Mouse (Mus musculus): Measurements from ENCODE around the gene Tmem144. TPM values are rescaled to one million over a fixed set of nuclear protein-coding genes. Genes with fewer than 3 reads are reported as not detected.

Gene Tmem144
- polyA plus RNA-seq (2015; fragmentation: Nextera tagmentation; extraction: Ambion mirVana) = 0.87 and 0.96 TPM in 2 replicates

DNA sequence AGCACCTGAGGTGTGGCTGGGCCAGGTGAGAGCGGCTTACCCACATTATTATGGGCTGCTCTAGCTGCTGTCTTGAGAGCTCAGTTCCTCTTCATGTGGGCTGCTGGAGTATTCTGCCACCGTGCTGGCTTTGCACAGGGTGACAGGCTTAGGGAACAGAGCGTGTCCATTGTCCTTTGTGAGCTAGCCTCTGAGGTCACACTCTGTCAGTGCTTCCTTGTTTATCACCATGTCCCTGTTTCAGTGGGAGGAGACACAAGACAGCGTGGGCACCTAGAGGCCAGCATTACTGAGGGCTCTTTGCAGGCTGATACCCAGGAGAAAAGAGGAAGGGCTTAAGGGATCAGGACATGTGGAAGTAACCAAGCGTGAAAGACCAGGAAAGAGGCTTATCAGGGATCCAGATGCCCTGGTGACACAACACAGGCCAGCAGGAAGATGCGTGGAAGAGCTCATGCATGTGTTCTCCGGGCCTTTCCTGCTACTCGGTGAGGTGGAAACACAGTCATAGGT is at the start of gene Tmem144:
TSS of gene Tmem144 (minus strand) at position 120 of the 513 bp plus-strand sequence.
- H3K4me3 ChIP-seq = no peak within 1 kb of the TSS
- H3K4me1 ChIP-seq = no peaks in the 10 kb centered on the region
- no peaks in the 10 kb centered on the region for H3K27me3 ChIP-seq (replicated peaks)
- WGBS = 17% methylated on average over 8 of the region's 8 CpGs
- H3K9ac ChIP-seq = no peak within 1 kb of the TSS
- H3K36me3 ChIP-seq (replicated peaks) = no peaks in the 10 kb centered on the region
- H3K9me3 ChIP-seq = no peaks in the 10 kb centered on the region
- H3K4me2 ChIP-seq = no peak within 1 kb of the TSS
- no peak within 1 kb of the TSS for H3K27ac ChIP-seq
- 0 out of 2 replicates have a peak, but pooled peaks have one; percentile 21 for ATAC-seq (replicated peaks)

DNA sequence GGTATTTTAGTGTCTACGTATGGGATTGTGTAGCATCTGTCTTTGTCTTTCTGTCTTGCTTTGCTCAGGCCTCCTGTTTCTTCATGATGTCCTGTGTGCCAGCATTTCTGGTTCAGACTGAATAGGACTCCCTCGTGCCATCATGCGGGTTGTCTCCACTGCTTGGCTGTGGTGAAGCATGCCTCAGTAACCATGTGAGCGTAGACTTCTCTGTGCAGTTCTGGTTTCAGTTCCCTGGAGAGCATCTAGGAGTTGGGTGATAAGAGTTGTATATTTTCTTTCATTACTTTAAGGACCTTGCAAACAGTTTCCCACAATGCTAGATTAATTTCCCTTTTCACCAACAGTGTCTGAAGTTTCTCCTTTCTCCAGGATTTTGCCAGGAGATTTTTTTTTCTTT is 49.2 kb upstream of the Tmem144 start:
- no peaks in the 10 kb centered on the region for H3K27me3 ChIP-seq (replicated peaks)
- H3K4me3 ChIP-seq = no peak overlapping the region
- ATAC-seq (replicated peaks) = no peak
- H3K9ac ChIP-seq = no peak overlapping the region
- H3K4me2 ChIP-seq = no peak overlapping the region
- no peaks in the 10 kb centered on the region for H3K9me3 ChIP-seq
- H3K27ac ChIP-seq = no peak overlapping the region
- no peaks in the 10 kb centered on the region; the same call in 1 of the 2 replicates for H3K4me1 ChIP-seq
- no peaks in the 10 kb centered on the region for H3K36me3 ChIP-seq (replicated peaks)
- 96% methylated on average over 4 of the region's 4 CpGs for WGBS

DNA sequence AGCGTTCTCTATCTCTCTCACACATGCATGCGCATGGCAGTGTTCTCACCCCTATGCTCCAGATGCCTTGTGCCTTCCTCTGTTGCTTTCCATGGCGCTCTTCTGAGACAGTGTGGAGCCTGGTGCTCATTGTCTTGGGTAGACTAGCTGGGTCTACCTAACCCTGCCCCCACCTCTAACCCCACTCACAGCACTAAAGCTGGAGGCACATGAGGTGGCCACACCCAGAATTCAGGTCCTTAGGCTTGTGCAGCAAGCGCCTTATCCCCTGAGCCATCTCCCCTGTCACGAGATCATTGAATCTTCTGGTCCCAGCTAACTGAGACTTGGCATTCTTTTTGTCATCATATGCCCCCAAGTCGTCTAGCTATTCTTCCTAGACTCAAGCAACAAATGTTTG is 48.7 kb upstream of the Tmem144 start:
- Histone ChIP-seq H3K9me3 (no peaks in the 10 kb centered on the region), H3K4me1 (no peaks in the 10 kb centered on the region; the same call in 1 of the 2 replicates), H3K27me3 (replicated peaks) (no peaks in the 10 kb centered on the region), H3K4me2 (no peak overlapping the region), H3K36me3 (replicated peaks) (no peaks in the 10 kb centered on the region), H3K4me3 (no peak overlapping the region), H3K9ac (no peak overlapping the region), H3K27ac (no peak overlapping the region)
- WGBS = 92% methylated on average over 6 of the region's 6 CpGs
- no peak for ATAC-seq (replicated peaks)

GRCm38 (mm10) chr3:79900502-79900901 is 47.9 kb upstream of the Tmem144 start:
- H3K9me3 ChIP-seq = no peaks in the 10 kb centered on the region
- H3K4me2 ChIP-seq = no peak overlapping the region
- 98% methylated on average over 2 of the region's 2 CpGs for WGBS
- H3K4me3 ChIP-seq = no peak overlapping the region
- H3K9ac ChIP-seq = no peak overlapping the region
- H3K27me3 ChIP-seq (replicated peaks) = no peaks in the 10 kb centered on the region
- no peaks in the 10 kb centered on the region; the same call in 1 of the 2 replicates for H3K4me1 ChIP-seq
- ATAC-seq (replicated peaks) = no peak
- no peaks in the 10 kb centered on the region for H3K36me3 ChIP-seq (replicated peaks)
- no peak overlapping the region for H3K27ac ChIP-seq

DNA sequence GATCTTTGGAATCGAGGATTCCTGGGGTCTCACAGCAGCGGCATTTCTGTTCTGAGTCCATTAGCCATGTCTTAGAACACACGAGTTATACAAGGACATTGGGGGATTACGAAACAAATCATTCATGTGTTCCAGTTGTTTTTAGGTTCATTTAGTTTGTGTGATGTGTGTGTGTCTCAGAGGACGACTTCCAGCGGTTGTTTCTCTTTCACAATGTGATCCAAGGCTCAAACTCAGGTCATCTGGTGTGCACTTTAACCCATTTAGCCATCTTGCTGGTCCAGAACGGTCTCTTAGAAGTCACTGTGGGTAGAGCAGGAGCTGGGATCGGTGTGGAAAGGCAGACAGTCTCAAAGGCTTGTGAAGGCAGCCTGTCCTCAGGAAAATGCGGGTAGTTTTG is 47.3 kb upstream of the Tmem144 start:
- no peak overlapping the region for H3K9ac ChIP-seq
- no peak overlapping the region for H3K4me2 ChIP-seq
- no peaks in the 10 kb centered on the region for H3K36me3 ChIP-seq (replicated peaks)
- H3K27ac ChIP-seq = no peak overlapping the region
- H3K27me3 ChIP-seq (replicated peaks) = no peaks in the 10 kb centered on the region
- H3K4me1 ChIP-seq = no peaks in the 10 kb centered on the region; the same call in 1 of the 2 replicates
- H3K4me3 ChIP-seq = no peak overlapping the region
- no peaks in the 10 kb centered on the region for H3K9me3 ChIP-seq
- WGBS = 81% methylated on average over 9 of the region's 9 CpGs
- no peak for ATAC-seq (replicated peaks)

GRCm38 (mm10) chr3:79898514-79898913 is 45.9 kb upstream of the Tmem144 start:
- no peaks in the 10 kb centered on the region for H3K9me3 ChIP-seq
- no peak for ATAC-seq (replicated peaks)
- H3K27ac ChIP-seq = no peak overlapping the region
- no peak overlapping the region for H3K4me3 ChIP-seq
- no peaks in the 10 kb centered on the region for H3K36me3 ChIP-seq (replicated peaks)
- H3K9ac ChIP-seq = no peak overlapping the region
- no peak overlapping the region for H3K4me2 ChIP-seq
- no peaks in the 10 kb centered on the region for H3K4me1 ChIP-seq
- H3K27me3 ChIP-seq (replicated peaks) = no peaks in the 10 kb centered on the region

GRCm38 (mm10) chr3:79897534-79898370 is 45.2 kb upstream of the Tmem144 start:
- Histone ChIP-seq H3K4me1 (no peaks in the 10 kb centered on the region), H3K9me3 (no peaks in the 10 kb centered on the region), H3K36me3 (replicated peaks) (no peaks in the 10 kb centered on the region), H3K4me2 (no peak overlapping the region), H3K4me3 (no peak overlapping the region), H3K27me3 (replicated peaks) (no peaks in the 10 kb centered on the region), H3K27ac (no peak overlapping the region), H3K9ac (no peak overlapping the region)
- ATAC-seq (replicated peaks) = no peak
- 67% methylated on average over 13 of the region's 13 CpGs for WGBS

DNA sequence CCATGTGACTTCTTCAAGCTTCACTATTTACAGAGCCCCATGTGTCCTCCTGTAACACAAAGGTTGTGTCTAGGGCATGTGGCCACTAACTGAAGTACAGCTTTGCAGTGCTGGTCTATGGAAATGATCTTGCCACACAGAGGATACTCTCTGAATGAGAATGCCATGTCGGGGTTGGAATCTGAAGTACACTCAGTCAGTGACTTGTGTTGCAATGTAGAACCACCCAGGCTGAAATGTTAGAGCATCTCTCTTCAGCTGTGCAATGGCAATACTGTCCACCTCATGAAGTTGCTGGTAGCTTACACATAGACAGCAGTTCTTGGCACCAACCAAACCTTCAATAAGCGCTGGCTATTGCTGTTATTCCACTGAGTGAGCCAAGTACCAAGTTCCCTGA is 35.4 kb upstream of the Tmem144 start:
- Histone ChIP-seq H3K36me3 (replicated peaks) (no peaks in the 10 kb centered on the region), H3K4me3 (no peak overlapping the region), H3K27me3 (replicated peaks) (no peaks in the 10 kb centered on the region), H3K9ac (no peak overlapping the region), H3K4me1 (peaks cover 6% of the 10 kb centered on the region; the same call in 1 of the 2 replicates), H3K4me2 (no peak overlapping the region), H3K27ac (no peak overlapping the region), H3K9me3 (no peaks in the 10 kb centered on the region)
- WGBS = 87% methylated on average over 2 of the region's 2 CpGs
- no peak for ATAC-seq (replicated peaks)

GRCm38 (mm10) chr3:79887161-79887855 is 34.7 kb upstream of the Tmem144 start:
- H3K27me3 ChIP-seq (replicated peaks) = no peaks in the 10 kb centered on the region
- no peaks in the 10 kb centered on the region for H3K9me3 ChIP-seq
- H3K27ac ChIP-seq = peak overlapping the region; percentile 69
- H3K36me3 ChIP-seq (replicated peaks) = no peaks in the 10 kb centered on the region
- no peak overlapping the region for H3K4me3 ChIP-seq
- ATAC-seq (replicated peaks) = peak; percentile 85
- no peak overlapping the region; the same call in 1 of the 2 replicates for H3K4me2 ChIP-seq
- no peak overlapping the region for H3K9ac ChIP-seq
- WGBS = 53% methylated on average over 8 of the region's 8 CpGs
- peaks cover 6% of the 10 kb centered on the region; the same call in 1 of the 2 replicates for H3K4me1 ChIP-seq

- peak; percentile 49 for ATAC-seq (replicated peaks)
- H3K4me1 ChIP-seq = peaks cover 6% of the 10 kb centered on the region; the same call in 1 of the 2 replicates
- no peaks in the 10 kb centered on the region for H3K27me3 ChIP-seq (replicated peaks)
- no peaks in the 10 kb centered on the region for H3K9me3 ChIP-seq
- H3K36me3 ChIP-seq (replicated peaks) = no peaks in the 10 kb centered on the region
- no peak overlapping the region for H3K9ac ChIP-seq
- peak overlapping the region; percentile 69 for H3K27ac ChIP-seq
- no peak overlapping the region; the same call in 1 of the 2 replicates for H3K4me2 ChIP-seq
- 96% methylated on average over 23 of the region's 23 CpGs for WGBS
- no peak overlapping the region for H3K4me3 ChIP-seq
These were observed 34.0 kb upstream of the Tmem144 start for GRCm38 (mm10) chr3:79886357-79887091.

DNA sequence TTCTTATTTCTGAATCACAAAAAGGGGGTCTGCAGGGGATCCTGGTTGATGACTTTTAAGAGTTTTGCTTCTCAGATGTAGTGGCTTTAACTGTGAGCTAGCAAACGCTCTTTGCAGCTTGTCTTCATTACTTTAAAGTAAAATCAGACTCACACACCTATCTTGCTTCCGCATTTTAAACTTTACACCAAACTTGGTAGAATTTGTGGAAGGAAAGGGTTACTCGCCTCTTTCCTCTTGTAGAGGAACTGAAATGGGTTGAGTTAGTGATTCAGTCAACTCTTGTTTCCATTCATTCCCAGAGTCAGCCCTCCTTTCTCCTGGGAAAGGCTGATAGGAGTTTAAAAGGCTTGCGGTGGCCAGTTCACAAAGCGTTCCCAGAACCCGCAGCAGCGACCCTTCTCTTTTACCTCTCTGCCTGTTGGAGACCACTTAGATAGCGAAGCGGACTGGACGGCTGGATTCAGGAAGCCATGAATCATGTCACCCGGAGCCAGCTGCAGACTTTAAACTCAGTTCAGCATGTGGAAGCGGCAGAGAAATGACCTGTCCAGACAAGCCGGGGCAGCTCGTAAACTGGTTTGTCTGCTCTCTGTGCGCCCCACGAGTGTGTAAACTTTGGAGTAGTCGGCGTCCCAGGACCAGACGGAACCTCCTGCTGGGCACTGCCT is 33.2 kb upstream of the Tmem144 start:
- WGBS = 77% methylated on average over 19 of the region's 19 CpGs
- peaks cover 6% of the 10 kb centered on the region; the same call in 1 of the 2 replicates for H3K4me1 ChIP-seq
- H3K9ac ChIP-seq = no peak overlapping the region
- ATAC-seq (replicated peaks) = no peak
- no peak overlapping the region for H3K27ac ChIP-seq
- H3K4me3 ChIP-seq = no peak overlapping the region
- H3K27me3 ChIP-seq (replicated peaks) = no peaks in the 10 kb centered on the region
- no peaks in the 10 kb centered on the region for H3K9me3 ChIP-seq
- no peaks in the 10 kb centered on the region for H3K36me3 ChIP-seq (replicated peaks)
- no peak overlapping the region for H3K4me2 ChIP-seq

All from midbrain, embryonic 15.5 days (tissue).